Mouse (Mus musculus): ENCODE measurements at regions not wholly inside any gene's neighbourhood (a gene's known extent, or its start where the extent isn't known, plus 50 kb on each side); places are given as distances from the start of the nearest gene placed in this dataset.

DNA sequence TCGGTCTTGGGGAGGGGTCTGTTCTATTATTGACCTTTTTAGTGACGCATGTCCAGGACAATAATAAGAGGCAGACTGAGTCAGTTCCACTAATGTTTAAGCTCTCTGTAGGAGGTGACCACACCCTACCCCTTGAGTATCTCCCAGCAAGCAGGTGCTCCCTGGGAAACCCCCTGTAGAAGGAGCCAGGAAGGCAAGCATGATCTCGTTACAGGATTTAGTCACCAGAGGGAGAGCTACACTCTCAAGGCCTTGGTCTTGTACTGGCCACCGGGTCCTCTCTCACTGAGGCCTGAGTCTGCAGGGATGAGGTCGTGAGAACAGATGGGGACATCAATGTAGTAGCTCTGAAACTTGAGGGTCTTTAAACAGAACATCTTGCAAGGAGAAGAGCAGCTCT, 55.3 kb upstream of the Ccnd2 start:
- no peak for DNase-seq (ENCODE audit: low read depth, low spot score)

DNA sequence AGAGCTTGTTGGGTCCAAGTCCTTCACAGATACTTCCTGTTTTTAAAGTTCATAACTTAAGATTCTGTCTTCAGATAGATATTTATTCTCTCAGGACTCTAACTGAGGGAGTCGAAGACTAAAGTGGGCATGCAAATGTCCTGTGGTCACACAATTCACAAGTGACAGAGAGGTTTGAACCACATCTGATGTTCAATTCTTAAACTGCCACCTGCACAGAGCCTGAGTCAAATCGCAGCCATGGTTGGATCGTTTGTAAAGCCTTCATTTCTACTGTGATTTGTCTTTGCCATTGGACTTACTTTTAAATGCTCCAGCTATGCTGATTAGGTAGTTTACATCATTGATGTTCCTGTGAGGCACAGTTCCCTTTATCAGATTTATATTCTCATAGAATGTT, 61.4 kb upstream of the Ccnd2 start:
- DNase-seq (ENCODE audit: low read depth, low spot score), result no peak

DNA sequence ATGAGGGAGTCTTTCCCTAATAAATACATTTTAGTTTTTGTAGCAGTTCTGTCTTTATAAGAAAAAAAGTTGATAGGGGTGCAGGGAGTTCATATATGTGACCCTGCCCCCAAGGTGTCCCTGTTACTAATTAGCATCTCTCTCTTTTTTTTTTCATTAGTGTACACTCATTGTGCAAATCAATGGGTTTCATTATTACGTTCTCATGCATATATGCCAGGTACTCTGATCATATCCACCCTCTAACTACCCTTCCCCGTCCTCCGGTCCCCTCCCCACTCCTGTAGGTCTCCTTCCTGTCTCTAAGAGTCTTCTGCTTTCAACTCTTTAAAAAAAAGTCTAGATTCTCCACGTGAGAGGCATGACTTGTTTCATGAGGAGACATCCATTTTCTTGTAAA, 63.9 kb upstream of the Ccnd2 start:
- DNase-seq (ENCODE audit: low read depth, low spot score), result peak; percentile 47

- DNase-seq (ENCODE audit: low read depth, low spot score), result no peak
Measured at GRCm38 (mm10) chr6:127218634-127219445, 66.8 kb upstream of the Ccnd2 start.

GRCm38 (mm10) chr6:127219446-127219802, 67.4 kb upstream of the Ccnd2 start:
- DNase-seq (ENCODE audit: low read depth, low spot score), result peak; percentile 40

DNA sequence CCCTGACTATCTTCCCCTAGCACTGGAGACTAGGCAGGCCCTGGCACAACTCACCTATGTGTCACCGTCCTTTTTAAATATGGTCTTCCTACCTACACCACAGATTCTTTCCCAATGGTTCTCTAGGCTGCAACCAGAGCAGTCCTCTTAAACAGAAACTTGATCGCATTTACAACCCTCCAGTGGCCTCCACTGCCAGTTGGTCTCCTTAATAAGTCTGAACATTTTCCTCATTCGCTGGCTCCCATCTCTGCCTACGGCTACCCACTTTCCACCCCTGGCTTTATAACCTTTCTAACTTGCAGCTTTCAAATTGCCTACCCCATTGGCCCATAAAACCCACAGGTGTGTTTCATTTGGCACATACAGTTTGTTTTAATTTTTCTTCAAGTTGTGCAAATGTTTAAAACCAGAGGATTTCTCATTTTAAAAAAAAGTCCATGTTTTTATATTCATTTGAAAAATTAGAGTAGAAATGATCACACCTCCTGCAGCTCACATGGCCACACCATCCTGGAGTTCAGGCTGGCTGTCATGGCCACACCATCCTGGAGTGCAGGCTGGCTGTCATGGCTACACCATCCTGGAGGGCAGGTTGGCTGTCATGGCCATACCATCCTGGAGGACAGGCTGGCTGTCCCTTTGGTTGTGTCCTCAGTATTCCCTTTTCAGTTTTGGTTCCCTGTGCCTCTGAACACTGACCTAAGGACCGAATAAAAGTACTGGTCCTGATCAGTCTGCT, 74.4 kb upstream of the Ccnd2 start:
- no peak for DNase-seq (ENCODE audit: low read depth, low spot score)

GRCm38 (mm10) chr6:127236510-127237109, 84.6 kb upstream of the Ccnd2 start:
- DNase-seq (ENCODE audit: low read depth, low spot score), result peak; percentile 28

DNA sequence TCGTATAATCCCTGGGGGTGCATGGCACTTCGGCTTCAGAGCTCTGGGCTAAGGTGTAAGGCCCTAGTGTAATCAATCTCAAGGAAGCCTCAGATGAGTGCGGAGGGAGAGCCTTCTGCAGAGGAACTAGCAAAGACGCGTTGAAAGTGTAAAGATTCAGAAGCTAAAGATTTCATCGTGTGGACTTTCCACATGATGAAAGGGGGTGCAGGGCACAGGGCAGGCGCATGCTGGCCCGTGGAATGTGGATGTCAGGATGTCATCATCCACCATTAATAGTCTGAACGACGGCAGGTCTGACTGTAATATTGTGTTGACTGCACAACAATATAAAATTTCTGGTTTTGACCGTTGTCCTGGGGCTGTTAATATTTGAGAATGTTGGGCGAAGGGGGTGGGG, 85.2 kb upstream of the Ccnd2 start:
- no peak for DNase-seq (ENCODE audit: low read depth, low spot score)

GRCm38 (mm10) chr6:127239529-127240471, 87.8 kb upstream of the Ccnd2 start:
- peak; percentile 63 for DNase-seq (ENCODE audit: low read depth, low spot score)

- DNase-seq (ENCODE audit: low read depth, low spot score), result peak; percentile 46
Measured at GRCm38 (mm10) chr6:127240472-127241375, 88.7 kb upstream of the Ccnd2 start.

GRCm38 (mm10) chr6:127241693-127242425, 89.9 kb upstream of the Ccnd2 start:
- peak; percentile 25 for DNase-seq (ENCODE audit: low read depth, low spot score)

DNA sequence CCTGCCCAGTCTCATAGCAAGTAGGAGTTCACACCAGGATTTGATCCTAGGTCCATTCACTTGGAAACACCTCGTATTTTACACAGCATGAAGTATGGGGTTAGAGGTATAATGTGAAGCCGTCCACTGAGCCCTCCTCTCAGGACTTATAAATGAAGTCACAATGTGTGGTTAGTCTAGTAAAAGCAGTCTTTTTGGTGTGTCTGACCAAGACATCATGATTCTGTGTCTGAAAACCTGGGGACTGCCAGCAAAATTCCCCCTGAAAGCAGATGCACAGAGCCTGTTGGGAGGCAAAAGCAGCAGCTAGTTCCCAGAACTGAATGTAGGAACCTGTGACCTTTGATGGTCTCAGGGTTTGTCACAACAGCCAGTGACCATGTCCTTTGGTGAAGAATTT, 91.0 kb upstream of the Ccnd2 start:
- no peak for DNase-seq (ENCODE audit: low read depth, low spot score)

DNA sequence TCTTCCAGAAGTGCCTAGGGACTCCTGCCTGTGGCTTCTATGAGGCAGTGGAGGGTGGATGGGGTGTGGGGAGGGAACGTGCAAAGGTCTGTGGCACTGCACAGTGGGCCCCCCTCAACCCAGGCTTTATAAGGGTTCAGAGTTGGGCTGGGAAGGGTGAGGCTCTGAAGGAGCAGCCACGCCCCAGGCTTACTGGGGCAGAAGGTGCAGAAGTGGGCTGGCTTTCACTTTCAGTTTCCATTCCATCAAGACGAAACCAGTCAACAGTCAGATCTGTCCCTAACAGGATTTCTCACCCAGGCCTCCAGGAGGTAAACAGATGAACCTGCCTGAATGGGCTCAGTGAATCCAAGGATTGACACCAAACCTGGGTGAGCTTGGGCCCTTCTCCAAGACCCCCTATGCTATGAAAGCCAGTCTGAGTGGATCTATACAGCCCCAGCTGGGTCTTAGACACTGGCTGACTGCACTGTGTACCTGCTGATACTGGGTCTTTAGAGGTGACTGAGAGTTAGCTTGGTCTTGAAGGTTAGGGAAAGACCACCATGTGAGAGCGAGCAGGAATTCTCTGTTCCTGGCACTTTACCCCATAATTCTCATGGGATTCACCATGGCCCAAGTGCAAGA, 93.9 kb upstream of the Ccnd2 start:
- DNase-seq (ENCODE audit: low read depth, low spot score), result peak; percentile 91

- no peak for DNase-seq (ENCODE audit: low read depth, low spot score)
Measured at GRCm38 (mm10) chr6:127246730-127247129, 94.7 kb upstream of the Ccnd2 start.

DNA sequence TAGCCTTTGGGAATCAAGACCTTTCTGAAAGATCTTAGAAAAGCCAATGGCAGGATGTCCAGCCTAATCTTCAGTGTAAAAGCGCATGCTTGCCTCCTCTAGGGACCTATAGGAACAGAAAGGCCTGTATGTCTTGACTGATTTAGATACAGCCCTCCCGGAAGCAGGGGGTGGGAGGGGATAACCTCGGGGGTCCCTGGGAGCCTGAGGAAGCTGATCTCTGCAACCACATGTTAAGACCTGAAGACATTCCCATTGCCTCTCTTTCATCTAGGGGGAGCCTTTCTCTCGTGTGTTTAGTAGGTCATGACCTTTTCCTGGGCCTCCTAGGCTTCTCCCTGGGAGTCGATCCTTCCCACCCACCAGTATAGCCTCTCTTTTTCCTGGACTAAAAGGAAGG, 95.3 kb upstream of the Ccnd2 start:
- DNase-seq (ENCODE audit: low read depth, low spot score), result no peak

DNA sequence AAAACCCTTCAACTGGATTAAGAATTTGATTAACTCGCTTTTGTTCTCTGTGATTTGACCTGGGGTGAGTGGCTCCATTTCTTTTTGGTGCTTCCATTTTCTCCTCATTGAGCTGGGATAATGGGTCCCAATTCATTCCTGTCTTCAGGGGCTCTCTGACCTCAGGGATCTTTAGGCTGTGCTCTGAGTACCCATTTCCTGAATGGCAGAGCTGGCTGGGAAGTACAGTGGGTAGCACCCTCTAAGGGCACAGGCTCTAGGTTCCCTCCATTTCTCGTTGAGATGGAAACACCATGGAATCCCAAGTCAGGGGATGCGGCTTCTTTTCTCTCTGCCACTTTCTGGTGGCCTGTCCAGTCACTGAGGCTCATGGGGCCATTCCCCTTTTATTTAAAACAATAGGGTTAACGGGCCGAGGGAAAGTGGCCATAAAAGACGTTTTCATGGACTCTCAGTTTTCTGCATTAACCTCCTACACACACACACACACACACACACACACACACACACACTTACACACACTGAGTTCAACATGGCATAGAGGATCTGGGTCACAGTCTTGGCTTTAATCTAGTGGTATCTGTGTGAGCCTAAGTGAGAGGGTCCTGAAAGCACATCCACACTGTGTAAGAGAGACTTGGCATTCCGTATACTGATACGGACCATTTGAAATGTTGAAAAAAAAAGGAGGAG, 98.3 kb upstream of the Ccnd2 start:
- DNase-seq (ENCODE audit: low read depth, low spot score), result no peak

DNA sequence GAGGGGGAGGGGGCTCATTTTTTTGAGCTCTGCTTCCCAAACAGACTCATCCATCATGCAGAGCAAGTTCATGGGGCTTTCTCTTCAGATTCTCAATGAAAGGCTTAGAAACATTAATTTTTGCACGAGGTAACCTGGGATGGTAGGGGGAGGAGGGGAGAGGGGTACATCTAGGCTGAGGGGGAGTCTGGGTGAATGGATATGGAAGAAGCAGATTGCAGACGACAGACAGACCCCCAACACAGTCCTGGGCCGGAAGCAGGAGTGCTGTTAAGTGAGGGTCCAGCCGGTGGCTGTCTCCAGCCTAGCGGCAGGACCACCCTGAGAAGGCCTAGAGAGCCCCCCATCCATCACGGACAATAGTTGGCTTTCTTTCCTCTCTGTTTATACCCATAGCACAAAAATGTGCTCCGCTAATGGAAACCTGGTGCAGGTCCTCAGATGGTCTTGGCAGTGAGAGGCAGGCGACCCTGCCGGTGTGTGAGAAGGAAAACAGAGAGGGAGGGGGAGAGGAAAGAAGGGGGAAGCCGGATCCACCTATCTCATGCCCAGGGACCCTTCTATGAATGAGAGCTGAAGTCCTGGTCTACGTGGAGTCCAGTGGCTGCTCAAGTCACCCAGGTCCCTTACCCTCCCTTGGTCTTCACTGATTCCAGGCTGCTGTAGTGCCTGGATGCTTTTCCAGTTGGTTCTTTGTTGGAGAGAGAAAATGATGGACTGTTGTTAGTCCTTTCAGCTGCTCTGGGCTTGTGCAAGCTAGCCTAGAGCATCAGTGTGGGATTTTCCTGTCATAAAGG, 99.1 kb upstream of the Ccnd2 start:
- no peak for DNase-seq (ENCODE audit: low read depth, low spot score)

GRCm38 (mm10) chr6:127251671-127251985, 99.6 kb upstream of the Ccnd2 start:
- no peak for DNase-seq (ENCODE audit: low read depth, low spot score)

Measured in CD4-positive, CD25-positive, alpha-beta regulatory T cell, adult 2 months (primary cell).